40 mouse cellular contexts compared by ENCODE assay signal in genomic region chr11:82274149-82274812, GRCm38 (mm10). TPM values are rescaled to one million over a fixed set of nuclear protein-coding genes. Genes with fewer than 3 reads are reported as not detected.
DNase-seq lines count a peak whose midpoint lies in the region; ATAC-seq and TF ChIP-seq lines count a peak whose summit lies in the region.
"Had no signal": no experiment of that assay in that cellular context is flagged by ENCODE, and none has a peak within 500 bp of the region (broad histone marks: within the 10 kb centered on the region; RNA-seq: fewer than 3 reads in every experiment).

No protein-coding gene starts in this region.

- H3K4me2 ChIP-seq in hindbrain, postnatal 0 days (ENCODE audit: low read depth, low read length): no peak overlapping the region
- H3K4me2 ChIP-seq in hindbrain, embryonic 13.5 days: no peak overlapping the region
- H3K4me2 ChIP-seq: embryonic facial prominence, embryonic 15.5 days; forebrain, embryonic 12.5 days; heart, embryonic 13.5 days; kidney, embryonic 15.5 days; limb, embryonic 15.5 days; liver, embryonic 13.5 days; midbrain, embryonic 12.5 days had no signal

- H3K9ac ChIP-seq in hindbrain, postnatal 0 days (replicated peaks; ENCODE audit: low read length): no peak overlapping the region
- H3K9ac ChIP-seq in hindbrain, embryonic 13.5 days: no peak overlapping the region
- H3K9ac ChIP-seq: embryonic facial prominence, embryonic 15.5 days; forebrain, embryonic 12.5 days; forebrain, postnatal 0 days; heart, embryonic 13.5 days; kidney, embryonic 15.5 days; limb, embryonic 15.5 days; liver, embryonic 13.5 days; midbrain, embryonic 12.5 days had no signal

- no peak for ATAC-seq in cerebellum, adult (ENCODE audit: insufficient number of reproducible peaks, low FRiP score, low TSS enrichment)
- ATAC-seq in hindbrain, postnatal 0 days: peak; percentile 78; the same call in 1 of the 2 replicates
- no peak for ATAC-seq in hindbrain, embryonic 13.5 days (ENCODE audit: low FRiP score)
- ATAC-seq in activated CD4-positive, CD25-positive, alpha-beta regulatory T cell, adult 4 months: no peak
- ATAC-seq: forebrain, postnatal 0 days; lung, postnatal 0 days had no signal

- no peaks in the 10 kb centered on the region for H3K4me1 ChIP-seq in hindbrain, postnatal 0 days (ENCODE audit: insufficient read depth, low read length)
- peaks cover 17% of the 10 kb centered on the region for H3K4me1 ChIP-seq in hindbrain, embryonic 13.5 days (replicated peaks)
- H3K4me1 ChIP-seq: embryonic facial prominence, embryonic 10.5 days; embryonic facial prominence, embryonic 15.5 days; forebrain, embryonic 12.5 days; heart, embryonic 13.5 days; kidney, embryonic 15.5 days; limb, embryonic 10.5 days; limb, embryonic 15.5 days; liver, embryonic 13.5 days; megakaryocyte, embryonic 14.5 days had no signal

- TF ChIP-seq CTCF in hindbrain, postnatal 0 days (IDR thresholded peaks at IDR 0.05; ENCODE audit: low read depth): no peak

- DNase-seq in cerebellum, adult 11-12 months: peak; percentile 16
- DNase-seq in hindbrain, postnatal 0 days (ENCODE audit: low spot score): peak; percentile 48
- peak; percentile 34 to 52 for DNase-seq in right cerebral cortex, postnatal 10 days (ENCODE audit: low spot score in 2 of 2)
- DNase-seq in right cerebral cortex, postnatal 25 days: no peak
- DNase-seq: adrenal gland, postnatal 14 days; forebrain, postnatal 0 days; heart, postnatal 10 days; kidney, adult 18-20 months; kidney, postnatal 25 days; liver, embryonic 13.5 days; lung, adult 18-20 months; lung, postnatal 4 days; right cerebral cortex, postnatal 4 days; thymus, adult 18-20 months; thymus, postnatal 25 days had no signal

- no peaks in the 10 kb centered on the region for H3K27me3 ChIP-seq in hindbrain, postnatal 0 days (ENCODE audit: insufficient read depth, low read length)
- H3K27me3 ChIP-seq in hindbrain, embryonic 13.5 days: no peaks in the 10 kb centered on the region
- H3K27me3 ChIP-seq: embryonic facial prominence, embryonic 15.5 days; forebrain, embryonic 12.5 days; limb, embryonic 15.5 days; liver, embryonic 13.5 days; midbrain, embryonic 12.5 days had no signal

- no peak overlapping the region for H3K4me3 ChIP-seq in hindbrain, postnatal 0 days (ENCODE audit: low read length)
- no peak overlapping the region for H3K4me3 ChIP-seq in hindbrain, embryonic 13.5 days
- H3K4me3 ChIP-seq: embryonic facial prominence, embryonic 10.5 days; embryonic facial prominence, embryonic 15.5 days; forebrain, embryonic 12.5 days; heart, embryonic 13.5 days; kidney, embryonic 15.5 days; limb, embryonic 10.5 days; limb, embryonic 15.5 days; liver, embryonic 13.5 days; megakaryocyte, embryonic 14.5 days; midbrain, embryonic 12.5 days had no signal

- H3K9me3 ChIP-seq in hindbrain, postnatal 0 days (ENCODE audit: low read length): no peaks in the 10 kb centered on the region
- no peaks in the 10 kb centered on the region for H3K9me3 ChIP-seq in hindbrain, embryonic 13.5 days
- H3K9me3 ChIP-seq: embryonic facial prominence, embryonic 10.5 days; embryonic facial prominence, embryonic 15.5 days; forebrain, embryonic 12.5 days; heart, embryonic 13.5 days; kidney, embryonic 15.5 days; limb, embryonic 10.5 days; limb, embryonic 15.5 days; liver, embryonic 13.5 days; megakaryocyte, embryonic 14.5 days; midbrain, embryonic 12.5 days had no signal

- 56% methylated on average over 8 of the region's 8 CpGs for WGBS in hindbrain, postnatal 0 days
- WGBS in hindbrain, embryonic 13.5 days: 71% methylated on average over 8 of the region's 8 CpGs

- H3K36me3 ChIP-seq in hindbrain, postnatal 0 days (ENCODE audit: insufficient read depth, low read length): no peaks in the 10 kb centered on the region
- no peaks in the 10 kb centered on the region for H3K36me3 ChIP-seq in hindbrain, embryonic 13.5 days
- H3K36me3 ChIP-seq: embryonic facial prominence, embryonic 10.5 days; embryonic facial prominence, embryonic 15.5 days; forebrain, embryonic 12.5 days; G1E; heart, embryonic 13.5 days; kidney, embryonic 15.5 days; limb, embryonic 10.5 days; limb, embryonic 15.5 days; liver, embryonic 13.5 days; midbrain, embryonic 12.5 days had no signal

- no peak overlapping the region for H3K27ac ChIP-seq in hindbrain, postnatal 0 days
- H3K27ac ChIP-seq in hindbrain, embryonic 13.5 days: no peak overlapping the region
- H3K27ac ChIP-seq: embryonic facial prominence, embryonic 10.5 days; embryonic facial prominence, embryonic 15.5 days; forebrain, embryonic 12.5 days; heart, embryonic 13.5 days; kidney, embryonic 15.5 days; limb, embryonic 10.5 days; limb, embryonic 15.5 days; liver, embryonic 13.5 days; midbrain, embryonic 12.5 days; stomach, postnatal 0 days had no signal

RNA-seq across cellular contexts. Expression of gene Ccl1, which starts 31.2 kb away (rescaled TPM):
- not detected in 2 replicates for total RNA-seq in hindbrain, postnatal 0 days (2014; rRNA removed)
- polyA plus RNA-seq in hindbrain, postnatal 0 days (2015; fragmentation: Nextera tagmentation; extraction: Ambion mirVana): 0.39 TPM in 1 of 2 replicates, not detected in the other
- 0.48 and 0.71 TPM in 2 replicates for polyA plus RNA-seq in hindbrain, embryonic 13.5 days (2015; fragmentation: Nextera tagmentation; extraction: Ambion mirVana)
- 10 to 100 TPM; 15.6 to 36.8 TPM for polyA plus RNA-seq in activated CD4-positive, CD25-positive, alpha-beta regulatory T cell, adult 4 months (2017; shearing (Covaris generic))
- total RNA-seq: adrenal gland, postnatal 14 days; forebrain, postnatal 0 days; gastrocnemius, adult 8-10 months; gastrocnemius, postnatal 4 days; heart, adult 8-10 months; heart, postnatal 10 days; layer of hippocampus, adult 18-20 months; layer of hippocampus, postnatal 25 days; monocyte, adult 5-6 weeks had no signal
- polyA plus RNA-seq: cortical plate, adult 2 months; embryonic facial prominence, embryonic 10.5 days; embryonic facial prominence, embryonic 15.5 days; forebrain, embryonic 12.5 days; G1E; heart, embryonic 13.5 days; hindbrain, embryonic 11.5 days; intestine, embryonic 14.5 days; kidney, embryonic 15.5 days; limb, embryonic 10.5 days; limb, embryonic 15.5 days; liver, embryonic 13.5 days; lung, postnatal 0 days; midbrain, embryonic 12.5 days; spleen, adult 2 months; stomach, postnatal 0 days had no signal
